In the genomic region with DNA sequence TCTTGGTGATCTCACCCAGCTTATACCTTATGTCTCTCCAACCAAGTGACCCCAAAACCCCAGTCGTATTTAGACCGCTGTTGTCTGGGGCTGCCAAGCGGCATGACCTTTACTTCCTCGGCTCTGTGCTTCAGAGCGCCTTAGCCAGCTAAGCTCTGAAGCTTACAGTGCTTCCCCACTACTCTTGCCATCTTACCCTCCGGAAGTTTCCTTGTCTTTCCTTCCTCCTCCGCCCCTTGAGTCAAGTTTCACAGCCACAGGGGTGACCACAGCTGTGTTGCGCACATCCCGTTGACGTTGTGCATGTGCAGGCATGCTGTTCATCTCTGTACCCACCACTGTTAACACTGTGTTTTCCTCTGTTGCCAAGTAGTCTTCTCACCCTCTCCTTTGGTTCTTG, we compare ENCODE assay signal across 16 mouse cellular contexts. TPM values are rescaled to one million over a fixed set of nuclear protein-coding genes. Genes with fewer than 3 reads are reported as not detected.
A peak's percentile ranks its signal among the peaks of the same experiment; 100 is the strongest.
DNase-seq lines count a peak whose midpoint lies in the region; ATAC-seq and TF ChIP-seq lines count a peak whose summit lies in the region.
"Had no signal": no experiment of that assay in that cellular context is flagged by ENCODE, and none has a peak within 500 bp of the region (broad histone marks: within the 10 kb centered on the region; RNA-seq: fewer than 3 reads in every experiment).

No protein-coding gene starts in this region.

- H3K9ac ChIP-seq in heart, adult 2 months (ENCODE audit: low read depth, low read length) = no peak overlapping the region
- H3K9ac ChIP-seq: embryonic facial prominence, embryonic 13.5 days; heart, embryonic 13.5 days; liver, embryonic 15.5 days; stomach, embryonic 15.5 days had no signal

- H3K4me3 ChIP-seq in heart, adult 2 months = no peak overlapping the region
- H3K4me3 ChIP-seq: embryonic facial prominence, embryonic 13.5 days; gastrocnemius, adult 2 months; heart, embryonic 13.5 days; liver, embryonic 15.5 days; stomach, embryonic 15.5 days had no signal

- no peaks in the 10 kb centered on the region for H3K4me1 ChIP-seq in heart, adult 2 months (ENCODE audit: control insufficient read depth, insufficient read depth, low read length)
- H3K4me1 ChIP-seq: embryonic facial prominence, embryonic 13.5 days; heart, embryonic 13.5 days; liver, embryonic 15.5 days; stomach, embryonic 15.5 days had no signal

- no peak for TF ChIP-seq EP300 in heart, adult 2 months (IDR thresholded peaks at IDR 0.05; ENCODE audit: insufficient read depth, low read depth, low read length)

- peaks cover 1% of the 10 kb centered on the region; the same call in 1 of the 2 replicates for H3K79me2 ChIP-seq in heart, adult 2 months (replicated peaks; ENCODE audit: control insufficient read depth, insufficient read depth, low read length)

- peak; percentile 88 for ATAC-seq in CD4-positive, CD25-positive, alpha-beta regulatory T cell, adult 4 months
- ATAC-seq: forebrain, embryonic 14.5 days had no signal

- WGBS in heart, adult 2 months = 88% methylated on average over 10 of the region's 10 CpGs

- no peaks in the 10 kb centered on the region for H3K27me3 ChIP-seq in heart, adult 2 months (ENCODE audit: control insufficient read depth, insufficient read depth, low read length)
- H3K27me3 ChIP-seq: embryonic facial prominence, embryonic 13.5 days; heart, embryonic 13.5 days; liver, embryonic 15.5 days; stomach, embryonic 15.5 days had no signal

- DNase-seq in B cell, adult 2 months = peak; percentile 41 to 48
- peak; percentile 80 for DNase-seq in induced T-regulatory cell, adult 2 months (ENCODE audit: low read depth)
- DNase-seq in spleen, postnatal 36 days (ENCODE audit: low spot score in 2 of 2) = peak; percentile 57 to 59
- DNase-seq in heart, adult 2 months = no peak
- DNase-seq in right cerebral cortex, postnatal 4 days = no peak
- DNase-seq in embryo, embryonic 11 days = no peak
- DNase-seq in layer of hippocampus, adult 9-11 months = no peak
- DNase-seq: cerebellum, adult 9-11 months; gastrocnemius, adult 2 months; kidney, adult 8-10 months had no signal

- TF ChIP-seq POLR2A in heart, adult 2 months (IDR thresholded peaks at IDR 0.05; ENCODE audit: insufficient read depth, low read depth, low read length) = no peak

- H3K27ac ChIP-seq in heart, adult 2 months = no peak overlapping the region
- H3K27ac ChIP-seq: embryonic facial prominence, embryonic 13.5 days; gastrocnemius, adult 2 months; heart, embryonic 13.5 days; stomach, embryonic 15.5 days had no signal

- H3K36me3 ChIP-seq in heart, adult 2 months (ENCODE audit: control insufficient read depth, insufficient read depth, low read length) = no peaks in the 10 kb centered on the region; the same call in none of the 2 replicates

- intact Hi-C loops in heart, adult 2 months (cut with DNase I) = no loop called here

- TF ChIP-seq CTCF in heart, adult 2 months (IDR thresholded peaks at IDR 0.05) = no peak

RNA-seq across cellular contexts. Expression of gene Adsl, which starts 51.5 kb away (rescaled TPM):
- polyA plus RNA-seq in CD4-positive, CD25-positive, alpha-beta regulatory T cell, adult 4 months (2017; shearing (Covaris generic)) = 100 to 1,000 TPM; 134 to 161 TPM
- total RNA-seq in heart, adult 2 months (2021) = 10 to 100 TPM; 75.7 to 79.2 TPM
- 92.2 and 110 TPM in 2 replicates for polyA plus RNA-seq in heart, adult 2 months (2012; rRNA removed)

Comparison
In these comparisons a context has a peak if more than half of its experiments do, and no peak if none do; other contexts are left out.
1. DNase-seq: peak in B cell, adult 2 months (2 of 2), induced T-regulatory cell, adult 2 months (single experiment) and spleen, postnatal 36 days (2 of 2); none in heart, adult 2 months (0 of 2), right cerebral cortex, postnatal 4 days (single experiment), embryo, embryonic 11 days (single experiment) and layer of hippocampus, adult 9-11 months (single experiment).